Mouse (Mus musculus) heart, postnatal 14 days (tissue): ENCODE results near the gene Gli1. TPM values are rescaled to one million over a fixed set of nuclear protein-coding genes. Genes with fewer than 3 reads are reported as not detected.

Experiments used
- DNase-seq, 2 experiments: peaks; one replicate each; pipeline ENCODE4 v3.0.0; 2021 to 2022
- intact Hi-C: fragments of 180-260 bp; cut with DNase I; formaldehyde crosslinking; loops from one replicate; pipeline ENCODE4 v1.15.1; 2025
- total RNA-seq, 2 experiments: library from RNA; stranded (reverse); gene quantifications; 2 replicates each; pipeline ENCODE4 v1.2.3; 2021

Gli1 gene
- total RNA-seq, 2 experiments from 2014 or later, result 1.4 to 2.4 TPM

DNA sequence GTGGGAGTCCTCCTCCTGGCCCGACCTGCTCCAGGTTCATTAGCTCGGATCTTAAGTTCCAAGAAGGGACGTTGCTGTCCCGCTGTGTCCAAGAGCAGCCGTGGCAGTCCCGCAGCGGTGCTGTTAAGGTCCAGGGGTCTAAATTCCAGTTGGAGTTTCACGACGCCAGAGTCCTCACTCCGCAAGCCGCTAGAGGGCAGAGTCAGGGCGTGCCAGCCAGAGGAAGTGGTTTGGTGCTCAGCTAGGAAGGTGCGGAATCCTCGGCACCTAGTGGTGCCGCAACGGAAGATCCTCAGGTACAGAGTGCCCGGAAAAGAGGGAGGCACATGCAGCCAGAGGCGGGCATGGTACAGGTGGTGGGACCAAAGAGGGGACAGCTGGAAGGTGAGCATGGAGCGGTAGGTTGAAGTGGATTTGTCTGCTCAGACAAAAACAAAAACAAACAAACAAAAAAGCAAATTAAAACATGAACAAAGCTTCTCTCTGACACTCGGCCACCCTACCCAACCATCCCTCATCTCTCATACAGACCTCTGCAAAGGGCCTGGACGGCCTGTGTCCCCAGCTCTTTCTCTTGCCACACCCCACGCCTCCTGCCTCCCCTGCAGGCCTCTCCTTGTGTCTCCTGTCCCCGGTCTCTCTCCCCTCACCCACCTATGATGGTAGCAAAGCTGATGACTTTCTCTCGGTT lies 9.0 kb upstream of the Gli1 start:
- DNase-seq, result peak; percentile 70 to 79
- intact Hi-C loops, result loop anchor here (5.0 kb wide), 2 partner anchors 87 to 112 kb away; no protein-coding TSS in a partner anchor

DNA sequence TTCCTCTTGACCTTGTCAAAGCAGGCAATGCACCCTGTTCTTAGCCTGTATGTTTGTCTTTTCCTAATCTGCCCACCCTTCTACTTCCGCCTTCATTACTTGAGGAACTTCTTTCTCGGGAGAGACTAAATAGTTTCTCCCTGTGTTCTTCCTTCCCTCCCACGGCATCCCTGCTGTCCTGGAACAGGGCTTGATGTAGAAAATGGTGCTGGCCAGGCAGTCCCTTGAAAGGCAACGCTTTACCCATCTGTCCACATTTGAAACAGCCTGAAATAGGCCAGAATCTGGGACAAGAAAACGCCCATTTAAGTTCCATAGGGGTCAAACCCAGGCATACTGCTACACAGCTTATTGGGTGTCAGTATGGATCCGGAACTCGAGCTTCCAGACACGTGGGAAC lies 8.0 kb upstream of the Gli1 start:
- DNase-seq, result no peak
- intact Hi-C loops, result loop anchor here (5.0 kb wide), 2 partner anchors 87 to 112 kb away; no protein-coding TSS in a partner anchor

DNA sequence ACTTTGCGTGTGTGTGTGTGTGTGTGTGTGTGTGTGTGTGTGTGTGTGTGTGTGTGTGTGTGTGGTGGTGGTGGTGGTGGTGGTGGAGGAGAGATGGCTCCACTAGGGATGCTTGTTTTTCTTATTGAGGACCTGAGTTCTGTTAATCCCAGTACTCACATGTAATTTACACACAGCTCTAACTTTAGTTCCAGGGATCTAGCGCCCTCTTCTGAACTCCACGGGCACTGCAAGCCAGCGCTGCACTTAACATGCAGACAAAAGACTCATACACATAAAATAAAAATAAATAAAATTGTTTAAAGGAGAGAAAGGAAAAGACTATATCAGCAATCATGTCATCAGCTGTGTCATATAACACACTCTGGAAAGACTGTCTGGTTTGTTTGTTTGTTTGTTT lies 7.2 kb upstream of the Gli1 start:
- intact Hi-C loops, result no loop called here
- no peak for DNase-seq

DNA sequence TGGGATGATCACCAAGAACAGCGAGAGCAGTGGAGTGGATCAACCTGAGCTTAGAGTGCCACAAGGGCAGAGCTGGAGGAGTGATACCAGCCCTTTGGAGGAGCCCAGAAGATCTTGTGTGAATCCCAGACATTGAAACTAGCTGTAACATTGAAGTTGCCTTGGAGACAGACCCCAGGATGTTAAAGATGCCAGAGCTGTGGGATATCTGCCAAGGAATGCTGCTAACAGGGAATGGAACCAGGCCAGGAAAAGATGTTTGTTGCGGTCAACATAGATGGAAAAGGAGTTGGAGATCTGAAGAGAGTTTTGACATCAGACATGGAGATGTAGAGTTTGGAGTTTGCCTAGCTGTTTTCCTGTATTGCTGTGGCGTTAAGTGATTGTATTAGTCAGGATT lies 4.4 kb upstream of the Gli1 start:
- DNase-seq, result no peak
- intact Hi-C loops, result no loop called here

DNA sequence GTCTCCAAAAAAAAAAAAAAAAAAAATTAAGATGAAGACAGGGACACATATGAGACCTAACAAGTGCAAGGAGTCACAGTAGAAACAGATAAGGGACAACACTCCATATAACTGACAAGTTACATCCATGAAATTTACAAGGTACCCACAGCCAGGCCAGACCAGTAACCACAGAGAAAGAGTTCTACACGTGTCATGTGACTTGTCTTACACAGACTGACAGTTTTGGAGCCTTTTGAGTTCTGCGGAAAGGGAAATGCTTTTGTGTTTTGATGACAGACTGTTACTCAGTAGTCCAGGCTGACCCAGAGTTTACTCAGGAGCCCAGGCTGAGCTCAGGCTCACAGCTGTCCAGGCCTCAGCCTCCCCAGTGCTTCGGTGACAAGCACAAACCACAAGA lies 1.3 kb upstream of the Gli1 start:
- DNase-seq, result no peak

DNA sequence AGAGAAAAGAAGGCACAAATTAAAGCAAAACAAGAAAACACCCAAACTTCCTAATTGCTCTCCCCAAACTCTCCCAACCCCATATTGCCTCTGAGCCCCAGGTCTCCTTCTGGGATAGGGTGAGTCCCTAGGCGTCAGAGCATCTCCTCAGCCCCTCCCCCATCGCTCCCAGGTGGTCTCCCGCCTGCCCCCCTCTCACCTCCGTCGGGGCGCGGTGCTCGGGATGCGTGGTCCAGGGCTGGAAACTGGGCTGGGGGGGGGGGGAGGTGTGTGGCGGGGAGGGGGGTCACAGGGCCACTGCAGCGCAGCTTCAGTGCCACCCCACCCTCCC lies 449 bp downstream of the Gli1 start:
- intact Hi-C loops, result no loop called here
- DNase-seq, result no peak

More for the DNA sequence above, 1.3 kb upstream of the Gli1 start:
- intact Hi-C loops, result no loop called here

DNA sequence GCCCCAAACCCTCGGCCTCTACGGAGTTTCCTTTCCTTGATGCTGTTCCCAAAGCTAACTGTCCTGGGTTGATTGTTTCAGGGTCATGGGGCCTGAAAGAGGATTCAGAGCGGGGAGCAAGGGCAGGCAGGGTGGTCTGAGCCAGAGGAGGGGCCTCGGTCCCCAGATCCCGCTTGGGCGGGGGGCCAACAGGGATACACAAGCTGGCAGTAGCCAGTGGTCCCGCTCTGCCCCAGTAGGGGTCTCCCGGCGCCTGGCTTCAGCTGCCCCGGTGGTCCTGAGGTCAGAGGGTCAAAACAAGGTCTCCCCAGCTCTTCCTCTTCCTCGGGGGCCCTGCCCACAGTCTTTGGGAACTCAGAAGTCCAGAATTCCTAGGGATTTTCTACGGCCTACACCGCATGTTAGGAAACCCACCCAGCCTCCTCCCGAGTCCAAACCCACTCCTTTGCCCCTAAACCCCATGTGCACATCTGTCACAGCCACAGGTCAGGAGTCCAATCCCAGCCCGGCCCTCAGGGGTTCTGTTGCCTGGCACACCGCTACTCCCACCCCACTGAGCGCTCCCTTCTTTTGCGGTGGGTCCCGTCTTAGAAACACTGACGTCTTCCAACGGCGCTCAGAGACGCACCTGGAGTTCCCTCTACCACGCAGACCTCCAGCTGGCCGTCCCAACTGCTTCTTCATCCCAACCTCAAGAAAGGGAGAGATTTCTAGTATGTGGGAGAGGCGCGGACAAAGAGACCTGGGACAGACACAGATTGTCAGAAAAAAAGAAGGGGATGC lies 1.0 kb downstream of the Gli1 start:
- DNase-seq, result no peak
- intact Hi-C loops, result no loop called here

DNA sequence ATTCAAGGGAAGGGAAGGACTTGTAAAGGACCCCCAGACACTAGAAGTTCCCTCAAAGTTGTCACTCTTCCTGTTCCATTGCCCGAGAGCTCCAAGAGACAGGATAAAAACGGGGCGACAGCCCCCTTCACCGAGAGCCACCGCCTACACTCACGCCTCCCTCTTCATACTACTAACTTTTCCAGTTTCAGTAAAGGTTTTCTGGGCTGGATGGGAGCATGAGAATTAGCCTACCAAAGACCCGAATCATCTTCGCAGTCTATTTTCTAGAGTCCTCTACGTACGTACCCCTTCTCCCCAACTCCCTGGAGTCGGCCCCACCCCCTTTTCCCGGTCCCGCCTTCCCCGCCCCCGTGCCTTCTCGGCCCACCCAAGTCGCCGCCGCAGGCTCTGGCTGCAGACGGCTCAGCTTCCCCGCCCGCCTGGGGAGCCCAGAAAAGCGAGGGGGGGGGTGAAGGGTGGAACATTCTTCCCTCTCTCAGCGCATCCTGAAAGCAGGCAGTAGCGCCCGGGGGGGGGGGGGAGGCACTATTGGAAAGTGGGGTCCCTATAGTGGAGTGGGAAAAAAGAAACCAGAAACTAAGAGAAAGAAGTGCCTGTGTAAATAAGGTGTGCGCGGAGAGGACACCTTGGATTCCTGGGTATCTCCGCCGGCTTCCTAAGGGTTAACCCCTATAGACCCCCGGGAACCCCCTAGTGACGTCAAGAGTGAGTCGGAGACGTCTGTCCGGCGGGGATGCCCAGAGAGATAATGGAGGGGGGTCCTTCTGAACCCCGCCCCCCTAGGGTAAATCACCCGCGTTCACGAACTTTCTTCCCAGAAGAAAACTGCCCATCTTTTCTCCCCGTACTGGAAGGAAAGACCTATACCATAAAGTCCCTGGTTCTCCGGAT lies 1.8 kb downstream of the Gli1 start:
- intact Hi-C loops, result no loop called here
- peak; percentile 69 to 75 for DNase-seq

DNA sequence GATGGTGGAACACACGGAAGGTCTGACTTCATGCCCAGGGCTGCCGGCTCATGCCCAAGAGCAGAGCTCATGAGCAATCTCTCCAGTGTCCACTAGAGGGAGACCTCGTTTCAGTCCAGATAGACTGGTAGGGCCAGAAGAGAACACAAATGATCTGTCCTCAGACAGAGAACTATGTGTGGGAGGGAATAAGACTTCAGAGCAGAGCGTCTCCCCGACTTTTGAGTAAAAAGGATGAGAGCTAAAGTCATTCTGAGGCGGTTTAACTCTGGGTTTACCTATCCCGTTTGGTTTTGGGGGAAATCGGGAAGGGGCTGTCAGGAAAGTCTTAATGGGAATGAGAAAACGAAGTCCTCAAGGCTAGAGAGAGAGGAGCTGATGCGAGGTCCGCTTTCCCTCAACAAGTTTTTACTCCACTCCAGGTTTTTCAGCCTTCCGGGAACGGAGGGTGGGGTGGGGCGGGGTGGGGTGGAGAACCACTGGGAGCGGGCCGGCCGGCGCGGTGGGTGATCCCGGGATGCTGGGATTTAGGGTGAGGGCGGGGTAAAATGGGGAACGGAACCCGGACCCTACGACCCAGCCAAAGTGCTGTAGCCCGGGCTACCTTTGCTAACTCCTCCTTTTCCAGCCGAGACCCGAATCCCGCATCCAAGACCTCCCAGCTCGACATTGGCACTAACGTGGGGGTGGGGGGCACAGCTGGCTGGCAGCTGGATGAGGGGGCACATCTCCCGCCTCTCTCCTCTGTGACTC lies 2.7 kb downstream of the Gli1 start:
- intact Hi-C loops, result no loop called here
- peak; percentile 81 to 91 for DNase-seq

DNA sequence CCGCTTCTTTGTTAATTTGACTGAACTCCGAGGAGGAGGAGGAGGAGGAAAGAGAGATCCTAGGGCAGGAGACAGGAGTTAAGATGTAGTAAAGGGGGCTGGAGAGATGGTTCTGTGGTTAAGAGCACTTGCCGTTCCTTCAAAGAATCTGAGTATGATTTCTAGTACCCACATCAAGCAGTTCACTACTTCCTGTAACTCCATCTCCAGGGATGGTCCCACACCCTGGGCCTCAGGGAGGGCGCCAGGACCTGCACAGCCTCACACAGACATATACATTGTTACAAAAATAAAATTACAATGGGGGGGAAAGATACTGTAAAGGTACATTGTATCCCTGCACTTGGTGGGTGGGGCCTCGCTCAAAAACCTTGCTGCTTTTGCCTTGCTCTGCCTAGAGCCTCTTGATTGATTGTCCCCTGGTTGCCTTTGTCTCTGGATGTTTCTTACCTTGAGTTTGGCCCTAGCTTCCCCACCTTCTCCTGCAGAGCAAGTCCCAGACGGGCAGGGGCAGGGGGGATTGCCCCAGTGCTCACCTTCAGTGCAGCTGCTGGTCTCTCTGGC lies 4.2 kb downstream of the Gli1 start:
- intact Hi-C loops, result no loop called here
- DNase-seq, result no peak

DNA sequence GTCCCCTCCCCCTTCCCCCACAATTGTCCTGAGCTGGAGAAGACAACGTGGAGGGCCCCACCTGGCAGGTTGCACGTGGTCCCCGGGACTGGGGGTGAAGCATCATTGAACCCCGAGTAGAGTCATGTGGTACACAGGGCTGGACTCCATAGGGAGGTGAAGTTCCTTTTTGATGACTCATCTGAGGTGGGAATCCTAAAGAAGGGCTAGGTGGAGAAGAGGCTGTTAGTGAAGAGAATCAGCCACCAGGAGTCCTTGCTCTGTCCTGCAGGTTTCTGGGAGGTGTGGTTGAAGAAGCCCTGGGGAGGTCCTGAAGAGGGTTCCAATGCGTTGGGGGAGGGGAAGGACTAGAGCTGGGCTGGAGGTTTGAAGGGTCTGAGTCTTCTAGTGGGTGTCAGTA lies 4.8 kb downstream of the Gli1 start:
- intact Hi-C loops, result no loop called here

DNA sequence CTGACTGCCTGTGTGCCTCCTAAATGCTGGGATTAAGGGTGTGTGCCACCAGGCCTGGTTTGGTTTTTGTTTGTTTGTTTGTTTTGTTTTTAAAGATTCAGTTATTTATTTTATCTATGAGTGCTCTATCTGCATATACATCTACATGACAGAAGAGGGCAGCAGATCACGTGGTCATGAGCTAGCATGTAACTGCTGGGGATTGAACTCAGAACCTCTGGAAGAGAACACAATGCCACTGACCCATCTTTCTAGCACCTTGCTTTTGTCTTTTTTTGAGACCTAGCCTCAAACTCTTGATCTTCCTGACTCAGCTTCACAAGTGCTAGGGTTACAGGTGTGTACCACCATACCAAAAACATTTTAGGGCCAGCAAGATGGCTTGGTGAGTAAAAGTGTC lies 6.5 kb downstream of the Gli1 start:
- DNase-seq, result no peak
- intact Hi-C loops, result no loop called here

More for the DNA sequence above, 4.8 kb downstream of the Gli1 start:
- no peak for DNase-seq

DNA sequence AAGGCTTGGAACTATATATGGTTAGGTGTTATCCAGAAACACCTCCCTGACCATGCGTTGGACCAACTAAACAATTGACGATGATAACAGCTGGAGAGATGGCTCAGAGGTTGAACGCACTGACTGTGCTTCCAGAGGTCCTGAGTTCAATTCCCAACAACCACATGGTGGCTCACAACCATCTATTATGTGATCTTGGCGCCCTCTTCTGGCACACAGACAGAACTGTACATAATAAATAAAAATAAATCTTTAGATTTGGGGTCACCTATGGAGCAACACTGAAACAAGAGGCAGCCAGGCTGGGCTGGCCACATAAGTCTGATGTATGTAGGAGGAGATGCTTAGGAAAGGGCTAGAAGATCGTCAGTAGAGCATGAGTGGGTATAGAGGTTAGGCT lies 8.6 kb downstream of the Gli1 start:
- DNase-seq, result no peak
- intact Hi-C loops, result no loop called here

DNA sequence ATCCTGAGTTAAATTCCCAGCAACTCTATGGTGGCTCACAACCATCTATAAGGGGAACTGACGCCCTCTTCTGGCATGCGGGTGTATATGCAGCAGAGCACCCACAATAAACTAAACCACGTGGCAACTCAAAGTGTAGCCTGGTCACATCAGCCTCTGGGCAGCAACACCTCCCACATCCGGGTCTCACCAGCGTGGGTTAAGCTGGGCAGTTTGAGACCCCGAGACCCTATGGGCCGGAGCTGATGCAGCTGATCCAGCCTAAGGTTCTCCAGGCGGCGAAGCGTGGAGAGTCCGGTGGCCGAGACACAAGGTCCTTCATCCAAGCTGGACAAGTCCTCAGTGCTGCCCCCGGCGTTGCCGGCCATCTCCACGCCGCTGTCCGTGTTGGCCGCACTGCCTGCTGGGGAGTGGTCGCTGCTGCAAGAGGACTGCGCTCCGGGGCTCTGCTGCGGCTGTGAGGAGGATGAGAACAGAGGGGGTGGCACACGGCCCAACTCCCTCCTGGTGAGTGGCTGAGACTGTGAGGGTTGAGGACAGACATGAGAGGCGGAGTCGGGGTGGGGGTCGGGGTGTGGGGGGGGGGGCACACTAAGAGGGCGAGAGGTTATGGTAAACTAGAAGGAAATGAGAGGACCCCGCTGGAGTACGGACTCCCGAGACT lies 9.4 kb downstream of the Gli1 start:
- intact Hi-C loops, result no loop called here
- DNase-seq, result no peak

DNA sequence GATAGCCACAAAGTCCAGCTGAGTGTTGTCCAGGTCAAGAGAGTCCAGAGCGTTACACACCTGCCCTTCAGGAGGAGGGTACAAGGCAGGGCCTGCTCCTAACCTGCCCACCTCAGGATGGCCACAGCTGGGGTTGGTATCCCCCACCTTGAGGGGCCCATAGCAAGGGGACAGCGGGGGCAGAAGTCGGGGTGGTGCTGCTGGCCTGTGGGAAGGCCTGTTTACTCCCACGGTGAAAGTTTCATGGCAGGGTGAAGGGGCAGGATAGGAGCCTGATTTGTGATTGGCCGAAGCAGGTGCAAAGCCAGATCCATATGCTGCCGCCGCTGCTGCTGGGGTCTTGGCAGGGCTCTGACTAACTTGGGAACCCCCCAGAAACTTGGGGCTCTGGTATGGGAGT lies 11.6 kb downstream of the Gli1 start:
- intact Hi-C loops, result no loop called here
- no peak for DNase-seq

DNA sequence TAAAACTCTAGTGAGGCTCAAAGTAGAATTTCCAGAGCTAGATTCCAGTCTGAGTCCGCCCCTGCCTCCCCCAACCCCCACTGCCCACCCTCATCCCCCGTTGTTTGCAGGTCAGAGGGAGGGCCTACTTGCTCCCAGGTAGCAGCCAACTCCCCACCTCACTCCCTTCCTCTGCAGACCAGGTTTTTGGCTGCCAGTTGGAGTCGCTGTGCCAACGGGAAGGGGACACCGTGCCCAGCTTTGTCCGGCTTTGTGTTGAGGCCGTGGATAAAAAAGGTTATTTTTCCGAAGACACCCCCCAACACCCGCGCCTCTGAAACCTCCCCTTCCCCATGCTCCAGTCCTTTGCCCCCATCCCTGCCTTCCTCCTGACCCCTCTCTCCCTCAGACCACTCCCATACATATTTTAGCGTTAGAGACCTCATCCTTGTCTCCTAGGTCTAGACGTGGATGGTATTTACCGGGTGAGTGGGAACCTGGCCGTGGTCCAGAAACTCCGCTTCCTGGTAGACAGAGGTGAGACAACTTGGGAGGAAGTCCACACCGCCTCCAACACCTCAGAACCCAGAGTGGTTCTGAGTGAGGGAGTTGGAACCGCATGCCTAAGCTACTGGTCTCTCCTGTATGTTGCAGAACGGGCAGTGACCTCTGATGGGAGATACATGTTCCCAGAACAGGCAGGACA lies 14.2 kb downstream of the Gli1 start:
- DNase-seq, result no peak

DNA sequence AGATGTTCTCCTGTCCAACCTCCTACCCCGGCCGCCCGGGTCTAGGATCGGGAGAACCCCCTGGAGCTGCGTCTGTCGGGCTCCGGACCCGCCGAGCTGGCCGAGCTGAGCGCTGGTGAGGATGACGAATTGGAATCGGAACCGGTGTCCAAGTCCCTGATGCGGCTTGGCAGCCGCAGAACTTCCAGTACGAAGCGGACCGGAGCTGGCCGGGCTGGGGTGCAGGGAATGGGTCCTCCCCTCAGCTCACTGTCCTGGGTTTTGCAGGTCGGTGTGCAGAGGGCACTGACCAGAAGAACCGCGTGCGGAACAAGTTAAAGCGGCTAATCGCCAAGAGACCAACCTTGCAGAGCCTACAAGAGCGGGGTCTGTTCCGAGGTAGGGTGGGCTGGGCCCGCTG lies 14.9 kb downstream of the Gli1 start:
- DNase-seq, result peak; percentile 39 to 50
- intact Hi-C loops, result no loop called here

More for the DNA sequence above, 14.2 kb downstream of the Gli1 start:
- intact Hi-C loops, result no loop called here

DNA sequence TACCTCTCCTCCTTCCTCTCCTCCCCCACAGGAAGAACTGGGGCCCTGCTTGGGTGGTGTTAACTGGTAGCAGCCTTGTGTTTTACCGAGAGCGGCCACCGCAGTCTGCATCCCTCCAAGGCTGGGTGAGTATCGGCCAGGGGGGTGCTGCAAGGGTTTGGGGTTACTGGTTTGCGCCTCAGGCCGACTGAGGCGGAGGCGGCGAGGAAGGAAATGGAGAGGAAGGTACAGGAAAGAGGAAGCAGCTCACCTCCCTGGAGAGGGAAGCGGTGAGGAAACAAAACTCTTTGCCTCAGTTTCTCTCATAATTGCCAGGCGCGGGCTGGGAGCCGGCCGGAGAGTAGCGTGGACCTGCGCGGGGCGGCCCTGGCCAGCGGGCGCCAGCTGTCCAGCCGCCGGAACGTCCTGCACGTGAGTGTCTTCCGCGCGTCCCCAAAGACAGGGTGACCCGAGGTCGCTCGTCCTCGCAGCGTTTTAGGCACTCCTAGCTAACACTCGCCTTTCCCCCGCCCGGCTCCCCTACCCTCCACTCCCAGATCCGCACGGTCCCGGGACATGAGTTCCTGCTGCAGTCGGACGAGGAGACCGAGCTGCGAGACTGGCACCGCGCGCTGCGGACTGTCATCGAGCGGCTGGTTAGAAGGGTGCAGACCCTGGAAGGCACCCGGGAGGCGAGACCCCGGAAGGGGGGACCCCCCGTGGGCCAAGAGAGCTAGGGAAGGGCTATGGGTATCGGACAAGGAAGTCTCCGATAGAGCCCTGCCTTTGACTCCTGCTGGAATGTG lies 15.6 kb downstream of the Gli1 start:
- intact Hi-C loops, result no loop called here

More for the DNA sequence above, 15.6 kb downstream of the Gli1 start:
- DNase-seq, result peak; percentile 31 to 56
